Mouse (Mus musculus): ENCODE measurements around the gene Qpct.

Qpct gene

GRCm38 (mm10) chr17:79051606-79052005, at the start of gene Qpct:
Gene Qpct (plus strand): TSS chr17:79051906.
- DNase-seq (ENCODE audit: low spot score), result no peak

DNA sequence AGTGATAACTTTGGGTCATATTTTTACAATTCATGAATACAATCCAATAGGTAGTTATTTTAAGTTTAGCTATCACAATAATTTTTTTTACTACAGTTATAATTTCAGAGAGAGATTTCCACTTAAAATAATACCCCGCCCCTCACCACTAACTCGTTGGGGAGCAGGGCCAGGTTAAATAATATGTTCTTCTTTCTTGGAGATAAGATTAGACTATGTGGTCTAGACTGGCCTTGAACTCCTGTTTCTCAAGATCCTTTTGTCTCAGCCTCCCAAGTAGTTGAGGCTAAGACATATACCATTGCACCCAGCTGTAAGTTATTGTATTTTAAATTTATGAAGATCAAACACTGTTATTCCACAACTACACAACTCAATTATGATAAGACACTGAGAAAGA, 38.1 kb upstream of the Qpct start:
- DNase-seq (ENCODE audit: low spot score), result no peak

DNA sequence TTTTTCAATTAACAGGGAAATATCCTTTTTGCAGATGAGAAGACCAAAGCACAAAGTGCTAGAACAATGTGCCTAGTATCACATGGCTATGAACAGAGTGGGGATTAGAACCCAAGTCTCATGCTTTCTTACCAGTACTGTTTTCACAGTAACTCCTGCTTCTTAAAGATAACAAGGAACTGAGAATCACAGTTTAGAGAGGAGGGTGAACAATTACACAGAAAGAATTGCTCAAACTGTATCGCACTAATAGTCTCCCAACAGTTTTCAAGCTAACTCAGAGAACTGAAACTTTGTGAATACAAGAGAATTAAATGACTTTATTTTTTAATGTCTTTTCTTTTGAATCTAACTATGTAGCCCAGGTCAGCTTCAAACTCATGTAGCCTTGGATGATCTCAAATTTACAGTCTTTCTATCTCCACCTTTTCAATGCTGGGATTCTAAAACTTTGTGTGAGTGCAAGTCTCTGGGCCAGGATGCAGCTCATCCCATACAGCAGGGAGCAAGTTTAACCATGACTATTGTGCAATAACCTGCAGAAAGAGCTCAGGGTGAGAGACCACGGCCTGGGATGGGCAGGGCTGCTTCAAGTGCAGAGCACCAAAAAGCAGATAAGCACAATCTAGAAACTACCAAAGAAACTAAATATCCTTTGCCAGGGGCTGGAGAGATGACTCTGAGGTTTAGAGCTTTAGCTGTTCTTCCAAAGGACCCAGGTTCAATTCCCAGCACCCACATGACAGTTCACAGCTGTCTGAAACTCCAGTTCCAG, 36.6 kb upstream of the Qpct start:
- DNase-seq (ENCODE audit: low spot score), result no peak

GRCm38 (mm10) chr17:79015831-79016230, 35.9 kb upstream of the Qpct start:
- no peak for DNase-seq (ENCODE audit: low spot score)

DNA sequence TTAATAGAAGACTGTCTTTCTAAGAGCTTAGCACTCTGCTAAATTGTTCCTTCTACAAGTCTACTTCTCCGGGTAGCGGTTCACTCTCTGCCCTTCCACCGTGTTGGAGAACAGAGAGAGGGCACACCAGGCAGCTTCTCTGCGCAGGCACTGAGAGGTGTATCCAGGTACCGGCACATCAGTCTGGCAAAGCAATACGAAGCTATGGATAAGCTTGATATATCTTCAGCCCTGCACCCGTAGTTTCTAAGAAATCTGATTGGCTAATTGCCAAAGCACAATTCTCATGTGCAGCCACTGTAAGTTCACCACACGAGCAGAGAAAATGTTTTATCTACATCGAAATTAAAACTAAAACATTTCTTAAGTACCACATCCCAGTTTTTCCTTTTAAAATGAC, 33.3 kb upstream of the Qpct start:
- no peak for DNase-seq (ENCODE audit: low spot score)

DNA sequence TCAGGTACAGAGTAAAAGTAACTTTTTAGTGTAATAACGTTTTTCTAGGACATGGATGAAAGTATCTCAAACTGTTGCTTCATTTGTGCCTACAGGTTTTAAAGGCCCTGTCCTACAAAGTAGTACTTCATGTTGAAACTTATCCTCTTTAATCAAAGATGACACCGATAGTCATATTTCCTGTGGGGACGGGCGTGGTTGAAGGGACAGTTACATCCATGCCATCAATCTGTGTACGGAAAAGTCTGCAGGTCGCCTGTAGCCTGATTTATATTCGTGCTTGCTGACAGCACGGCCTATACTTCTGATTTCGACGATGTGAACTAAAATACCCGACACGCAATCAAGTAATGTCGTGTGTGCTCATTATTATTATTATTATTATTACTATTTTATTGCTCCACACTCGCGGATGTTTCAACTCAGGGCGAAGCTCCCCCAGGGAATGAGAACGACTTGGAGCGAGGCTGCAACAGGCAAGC, 31.9 kb upstream of the Qpct start:
- no peak for DNase-seq (ENCODE audit: low spot score)

- peak; percentile 10 for DNase-seq (ENCODE audit: low spot score)
Measured at GRCm38 (mm10) chr17:79020208-79020983, 31.3 kb upstream of the Qpct start, which contains the start of gene Prkd3. Gene Prkd3 (minus strand): TSS chr17:79020816.

DNA sequence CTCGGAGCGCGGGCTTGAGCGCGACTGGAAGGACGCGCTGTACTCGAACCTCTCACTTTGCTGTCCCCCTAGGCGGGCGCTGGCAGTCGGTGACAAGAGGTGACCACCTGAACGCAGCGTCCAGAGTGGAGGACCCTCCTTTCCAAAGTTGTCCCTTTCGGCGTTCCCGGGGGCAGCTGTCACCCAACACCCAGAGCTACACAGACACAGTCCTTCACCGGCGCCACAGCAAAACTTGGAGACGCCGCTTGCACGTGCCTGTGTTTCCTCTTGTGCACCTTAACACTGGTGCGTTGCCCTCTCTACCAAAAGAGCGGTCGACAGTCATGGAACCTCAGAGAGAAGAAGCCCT, 30.7 kb upstream of the Qpct start:
- DNase-seq (ENCODE audit: low spot score), result no peak

- DNase-seq (ENCODE audit: low spot score), result no peak
Measured at GRCm38 (mm10) chr17:79022746-79023145, 29.0 kb upstream of the Qpct start.

DNA sequence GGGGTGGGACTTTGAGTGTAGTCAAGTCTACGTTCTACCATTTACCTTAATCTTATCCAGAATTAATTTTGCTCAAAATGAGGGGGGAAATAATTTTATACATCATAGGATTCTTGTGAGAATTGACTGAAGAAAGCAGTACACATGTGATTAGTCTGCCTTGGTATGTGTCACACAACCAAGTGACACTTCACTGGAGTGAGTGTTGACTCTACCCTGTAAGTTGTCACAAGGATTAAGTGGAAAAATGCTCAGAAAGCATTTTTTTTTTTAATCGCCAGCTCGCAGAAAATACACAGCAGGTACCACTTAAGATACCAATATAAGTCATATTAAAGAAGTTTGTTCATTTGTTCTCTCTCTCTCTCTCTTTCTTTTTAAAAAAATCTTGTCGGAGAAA, 27.2 kb upstream of the Qpct start:
- no peak for DNase-seq (ENCODE audit: low spot score)

- no peak for DNase-seq (ENCODE audit: low spot score)
Measured at GRCm38 (mm10) chr17:79029226-79029625, 22.5 kb upstream of the Qpct start.

- no peak for DNase-seq (ENCODE audit: low spot score)
Measured at GRCm38 (mm10) chr17:79031569-79031968, 20.1 kb upstream of the Qpct start.

GRCm38 (mm10) chr17:79032782-79033181, 18.9 kb upstream of the Qpct start:
- DNase-seq (ENCODE audit: low spot score), result no peak

GRCm38 (mm10) chr17:79039660-79040059, 12.0 kb upstream of the Qpct start:
- DNase-seq (ENCODE audit: low spot score), result no peak

DNA sequence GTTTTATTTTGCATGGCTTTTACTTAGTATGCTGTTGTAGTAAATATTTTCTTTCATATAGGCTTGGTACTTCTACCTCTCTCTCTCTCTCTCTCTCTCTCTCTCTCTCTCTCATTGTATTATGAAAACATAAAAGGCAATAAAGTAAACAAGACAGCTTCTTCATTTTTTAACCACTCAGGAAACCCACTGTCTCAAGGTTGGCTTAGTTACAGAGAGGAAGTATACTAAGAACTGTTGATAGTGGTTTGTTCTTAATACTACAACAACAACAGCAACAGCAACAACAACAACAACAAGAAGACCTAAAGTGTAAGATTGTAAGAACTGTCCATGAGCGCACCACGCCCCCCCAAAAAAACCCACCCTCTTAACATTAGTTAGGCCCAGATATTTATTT, 8.0 kb upstream of the Qpct start:
- no peak for DNase-seq (ENCODE audit: low spot score)

- DNase-seq (ENCODE audit: low spot score), result peak; percentile 47
Measured at GRCm38 (mm10) chr17:79052088-79052812, 544 bp downstream of the Qpct start.

DNA sequence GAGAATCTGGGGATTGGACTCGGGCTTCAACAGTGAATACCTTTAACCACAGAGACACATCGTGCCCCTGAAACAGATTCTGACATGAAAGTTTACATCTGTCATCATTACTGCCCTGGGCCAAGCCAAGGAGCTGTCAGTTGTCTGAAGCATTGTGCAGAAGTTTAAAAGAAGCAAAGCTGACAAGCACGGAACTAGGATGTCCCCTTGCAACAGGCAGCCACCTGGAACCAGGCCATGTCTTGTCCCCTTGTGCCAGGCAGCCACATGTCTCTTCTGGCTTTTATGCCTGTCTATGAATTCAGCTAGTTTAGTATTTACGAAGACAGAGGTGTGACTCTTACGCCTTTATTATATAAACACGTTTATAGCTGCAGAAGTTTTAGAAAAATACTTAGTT, 6.6 kb downstream of the Qpct start:
- no peak for DNase-seq (ENCODE audit: low spot score)

- DNase-seq (ENCODE audit: low spot score), result no peak
Measured at GRCm38 (mm10) chr17:79060221-79060620, 8.5 kb downstream of the Qpct start.

DNA sequence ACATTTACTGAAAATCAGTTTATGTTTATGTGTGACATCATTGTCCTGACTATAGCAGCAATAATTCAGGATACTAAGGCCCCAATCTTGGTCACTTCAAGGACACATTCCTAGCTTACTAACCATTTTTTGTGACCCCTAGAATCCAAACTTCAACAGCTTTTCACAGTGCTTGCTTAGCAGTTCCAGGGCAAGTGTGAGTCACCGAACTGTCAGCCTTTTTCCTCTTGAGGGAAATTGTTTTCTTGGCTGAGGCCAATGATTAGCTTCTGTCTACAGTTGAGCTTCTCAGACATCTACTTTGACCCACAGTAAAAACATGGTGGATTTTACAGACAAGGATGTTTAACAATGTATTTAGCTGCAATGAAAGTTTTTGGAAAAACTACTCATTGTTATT, 12.5 kb downstream of the Qpct start:
- DNase-seq (ENCODE audit: low spot score), result no peak

GRCm38 (mm10) chr17:79068581-79068980, 16.9 kb downstream of the Qpct start:
- DNase-seq (ENCODE audit: low spot score), result no peak

GRCm38 (mm10) chr17:79069019-79069418, 17.3 kb downstream of the Qpct start:
- no peak for DNase-seq (ENCODE audit: low spot score)

- DNase-seq (ENCODE audit: low spot score), result no peak
Measured at GRCm38 (mm10) chr17:79069766-79070480, 18.2 kb downstream of the Qpct start.

All from left cerebral cortex, adult 11 months (tissue).